Mouse (Mus musculus): ENCODE measurements at regions not wholly inside any gene's neighbourhood (a gene's known extent, or its start where the extent isn't known, plus 50 kb on each side); places are given as distances from the start of the nearest gene placed in this dataset.

DNA sequence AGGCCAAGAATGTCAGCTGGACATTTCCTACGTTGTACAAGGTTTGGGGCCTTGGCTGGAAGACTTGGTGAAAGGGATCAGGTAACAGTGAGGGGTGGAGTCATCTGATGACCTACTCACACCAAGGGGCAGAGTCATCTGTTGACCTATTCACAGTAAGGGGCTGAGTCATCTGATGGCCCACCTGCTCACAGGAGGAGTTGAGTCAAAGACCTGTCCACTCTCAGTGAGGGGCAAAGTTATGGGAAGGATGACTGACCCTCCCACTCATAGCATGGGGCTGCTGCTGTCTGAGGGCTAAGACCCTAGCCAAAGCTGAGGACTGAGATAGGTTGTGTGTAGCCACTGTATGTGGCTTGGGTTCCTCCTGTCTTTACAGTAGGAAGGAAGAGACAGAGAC is 107.2 kb upstream of the Camk1g start:
- 48% methylated on average over 1 of the region's 1 CpGs for WGBS

DNA sequence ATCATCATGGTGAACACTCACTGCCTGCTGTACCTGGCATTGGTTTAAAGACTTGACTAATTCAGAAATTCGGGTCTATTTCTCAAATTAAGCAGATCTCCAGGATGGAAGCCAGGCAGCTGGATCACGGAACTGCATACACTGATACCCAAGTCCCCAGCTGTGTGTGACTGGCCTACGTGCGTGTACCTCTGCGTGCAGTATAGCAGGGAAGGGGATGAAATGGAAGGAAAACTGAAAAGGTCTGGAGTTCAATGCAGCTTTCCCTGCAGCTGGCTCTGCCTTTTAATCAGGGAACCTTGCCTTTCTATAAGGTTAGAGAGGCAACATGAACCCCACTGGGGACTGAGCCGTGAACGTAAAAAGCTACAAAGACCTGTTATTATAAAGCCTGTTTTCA is 106.7 kb upstream of the Camk1g start:
- no peaks in the 10 kb centered on the region for H3K4me1 ChIP-seq (replicated peaks; ENCODE audit: control insufficient read depth, insufficient read depth, low read length)
- H3K27ac ChIP-seq (ENCODE audit: low read depth, low read length): no peak overlapping the region
- no peak overlapping the region for H3K4me3 ChIP-seq (ENCODE audit: low read depth, low read length)
- no peak for ATAC-seq (replicated peaks; ENCODE audit: low FRiP score)
- no peaks in the 10 kb centered on the region for H3K27me3 ChIP-seq (replicated peaks; ENCODE audit: control insufficient read depth, insufficient read depth, low read length)
- H3K9ac ChIP-seq (ENCODE audit: low read depth, low read length): no peak overlapping the region
- no peaks in the 10 kb centered on the region for H3K9me3 ChIP-seq (ENCODE audit: control insufficient read depth, low read length)
- no peak for DNase-seq (ENCODE audit: low spot score)
- H3K36me3 ChIP-seq (ENCODE audit: control insufficient read depth, insufficient read depth, low read length): no peaks in the 10 kb centered on the region
- no peak overlapping the region for H3K4me2 ChIP-seq
- 81% methylated on average over 7 of the region's 7 CpGs for whole genome bisulfite sequencing

More for the DNA sequence above, 107.2 kb upstream of the Camk1g start:
- ATAC-seq (replicated peaks; ENCODE audit: low FRiP score) (no peak), DNase-seq (ENCODE audit: low spot score) (no peak)
- no peak overlapping the region for H3K9ac ChIP-seq (ENCODE audit: low read depth, low read length)
- no peak overlapping the region for H3K4me3 ChIP-seq (ENCODE audit: low read depth, low read length)
- no peaks in the 10 kb centered on the region for H3K27me3 ChIP-seq (replicated peaks; ENCODE audit: control insufficient read depth, insufficient read depth, low read length)
- H3K36me3 ChIP-seq (ENCODE audit: control insufficient read depth, insufficient read depth, low read length): no peaks in the 10 kb centered on the region
- no peaks in the 10 kb centered on the region for H3K4me1 ChIP-seq (replicated peaks; ENCODE audit: control insufficient read depth, insufficient read depth, low read length)
- H3K9me3 ChIP-seq (ENCODE audit: control insufficient read depth, low read length): no peaks in the 10 kb centered on the region
- H3K27ac ChIP-seq (ENCODE audit: low read depth, low read length): no peak overlapping the region
- H3K4me2 ChIP-seq: no peak overlapping the region

DNA sequence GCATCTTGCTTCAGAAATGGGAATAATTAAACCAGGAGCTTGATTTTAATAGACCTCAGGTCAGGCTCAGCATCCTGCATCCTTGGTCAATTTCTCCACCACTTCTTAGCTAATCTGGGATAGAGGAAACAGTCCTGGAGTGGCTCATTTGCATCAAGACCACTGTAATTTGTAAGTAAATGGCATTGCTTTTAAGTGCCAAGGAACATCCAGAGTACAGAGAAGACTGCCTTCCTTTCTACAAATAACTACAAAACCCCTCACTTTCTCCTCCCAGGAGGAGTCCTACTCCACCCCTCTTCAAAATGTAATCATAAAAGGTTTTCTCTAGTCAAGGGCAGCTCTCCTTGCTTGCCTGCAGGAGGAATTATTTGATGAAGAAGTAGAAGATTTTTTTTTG is 96.2 kb upstream of the Camk1g start:
- H3K27me3 ChIP-seq (replicated peaks; ENCODE audit: control insufficient read depth, insufficient read depth, low read length): no peaks in the 10 kb centered on the region
- H3K9ac ChIP-seq (ENCODE audit: low read depth, low read length): no peak overlapping the region
- no peaks in the 10 kb centered on the region for H3K4me1 ChIP-seq (replicated peaks; ENCODE audit: control insufficient read depth, insufficient read depth, low read length)
- no peak overlapping the region for H3K4me2 ChIP-seq
- no peak for DNase-seq (ENCODE audit: low spot score)
- H3K36me3 ChIP-seq (ENCODE audit: control insufficient read depth, insufficient read depth, low read length): no peaks in the 10 kb centered on the region
- H3K4me3 ChIP-seq (ENCODE audit: low read depth, low read length): no peak overlapping the region
- H3K27ac ChIP-seq (ENCODE audit: low read depth, low read length): no peak overlapping the region
- no peaks in the 10 kb centered on the region for H3K9me3 ChIP-seq (ENCODE audit: control insufficient read depth, low read length)
- ATAC-seq (replicated peaks; ENCODE audit: low FRiP score): no peak

DNA sequence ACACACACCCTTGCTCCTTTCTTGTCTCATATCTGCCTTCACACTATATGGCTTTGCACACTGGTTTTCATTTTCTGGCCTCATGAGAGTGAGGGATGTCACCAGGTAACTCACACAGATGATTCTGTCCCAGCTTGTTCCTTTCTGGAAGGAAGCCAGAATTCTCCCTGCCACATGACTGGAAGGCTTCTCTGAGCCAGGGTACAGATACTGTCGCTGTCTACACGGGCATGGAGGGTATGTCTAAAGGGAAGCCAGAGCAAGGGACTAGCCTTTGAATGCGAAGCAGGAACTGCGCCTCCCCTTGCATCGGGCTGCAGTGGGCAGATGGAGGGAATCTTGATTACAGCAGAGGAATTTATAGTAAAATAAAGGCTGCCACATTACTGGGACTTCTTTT is 89.6 kb upstream of the Camk1g start:
- no peak overlapping the region for H3K9ac ChIP-seq (ENCODE audit: low read depth, low read length)

DNA sequence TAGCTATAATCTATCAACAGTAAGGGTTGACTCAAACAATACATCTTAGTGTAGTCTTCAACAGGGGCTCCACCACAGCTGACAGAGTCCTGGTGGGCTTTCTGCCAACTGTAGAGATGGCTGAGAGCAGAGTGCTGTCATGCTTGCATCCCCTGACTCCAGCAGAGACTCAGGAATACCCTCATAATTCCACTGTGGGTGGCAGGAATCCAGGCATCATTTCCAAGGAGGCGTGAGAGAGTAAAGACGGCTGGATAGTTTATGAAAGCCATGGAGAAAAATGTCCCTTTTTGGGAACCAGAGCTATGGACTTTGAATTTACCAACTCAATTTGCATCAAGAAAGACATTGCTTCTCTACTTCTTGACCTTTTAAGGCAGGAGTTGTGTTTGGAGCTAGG is 87.8 kb upstream of the Camk1g start:
- DNase-seq (ENCODE audit: low spot score) (no peak), ATAC-seq (replicated peaks; ENCODE audit: low FRiP score) (no peak)
- Histone ChIP-seq H3K27me3 (replicated peaks; ENCODE audit: control insufficient read depth, insufficient read depth, low read length) (no peaks in the 10 kb centered on the region), H3K27ac (ENCODE audit: low read depth, low read length) (no peak overlapping the region), H3K36me3 (ENCODE audit: control insufficient read depth, insufficient read depth, low read length) (no peaks in the 10 kb centered on the region), H3K4me1 (replicated peaks; ENCODE audit: control insufficient read depth, insufficient read depth, low read length) (no peaks in the 10 kb centered on the region; the same call in 1 of the 2 replicates), H3K9ac (ENCODE audit: low read depth, low read length) (no peak overlapping the region), H3K4me3 (ENCODE audit: low read depth, low read length) (no peak overlapping the region), H3K9me3 (ENCODE audit: control insufficient read depth, low read length) (no peaks in the 10 kb centered on the region), H3K4me2 (no peak overlapping the region)
- WGBS: 83% methylated on average over 2 of the region's 2 CpGs

More for the DNA sequence above, 89.6 kb upstream of the Camk1g start:
- Histone ChIP-seq H3K4me1 (replicated peaks; ENCODE audit: control insufficient read depth, insufficient read depth, low read length) (no peaks in the 10 kb centered on the region; the same call in 1 of the 2 replicates), H3K27ac (ENCODE audit: low read depth, low read length) (no peak overlapping the region), H3K4me2 (no peak overlapping the region), H3K27me3 (replicated peaks; ENCODE audit: control insufficient read depth, insufficient read depth, low read length) (no peaks in the 10 kb centered on the region), H3K9me3 (ENCODE audit: control insufficient read depth, low read length) (no peaks in the 10 kb centered on the region), H3K36me3 (ENCODE audit: control insufficient read depth, insufficient read depth, low read length) (no peaks in the 10 kb centered on the region), H3K4me3 (ENCODE audit: low read depth, low read length) (no peak overlapping the region)
- ATAC-seq (replicated peaks; ENCODE audit: low FRiP score) (no peak), DNase-seq (ENCODE audit: low spot score) (no peak)
- 73% methylated on average over 5 of the region's 5 CpGs for WGBS

DNA sequence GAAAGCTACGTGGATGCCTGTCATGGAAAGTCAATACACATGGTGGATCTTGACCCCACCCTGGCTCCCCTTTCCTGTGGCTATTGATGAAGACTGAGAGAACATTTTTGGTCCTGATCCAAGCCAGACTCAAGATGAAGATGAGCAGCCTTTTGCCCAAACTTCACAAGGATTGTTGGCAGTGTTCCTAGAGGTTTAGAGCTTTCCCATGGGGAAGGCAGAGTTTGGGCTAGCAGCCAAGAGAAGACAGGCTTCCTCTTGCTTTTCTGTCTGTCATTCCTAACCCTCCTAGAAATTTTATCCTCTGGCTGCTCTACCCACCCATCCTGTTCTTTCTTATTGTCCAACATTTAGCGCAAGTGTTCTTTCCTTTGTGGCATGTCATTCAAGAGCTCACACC is 83.6 kb upstream of the Camk1g start:
- H3K4me3 ChIP-seq (ENCODE audit: low read depth, low read length): no peak overlapping the region
- H3K4me1 ChIP-seq (replicated peaks; ENCODE audit: control insufficient read depth, insufficient read depth, low read length): no peaks in the 10 kb centered on the region; the same call in 1 of the 2 replicates
- H3K4me2 ChIP-seq: no peak overlapping the region
- H3K36me3 ChIP-seq (ENCODE audit: control insufficient read depth, insufficient read depth, low read length): no peaks in the 10 kb centered on the region
- H3K27ac ChIP-seq (ENCODE audit: low read depth, low read length): no peak overlapping the region
- no peak overlapping the region for H3K9ac ChIP-seq (ENCODE audit: low read depth, low read length)
- no peaks in the 10 kb centered on the region for H3K27me3 ChIP-seq (replicated peaks; ENCODE audit: control insufficient read depth, insufficient read depth, low read length)
- ATAC-seq (replicated peaks; ENCODE audit: low FRiP score): no peak
- no peaks in the 10 kb centered on the region for H3K9me3 ChIP-seq (ENCODE audit: control insufficient read depth, low read length)
- WGBS: 79% methylated on average over 2 of the region's 2 CpGs
- no peak for DNase-seq (ENCODE audit: low spot score)

DNA sequence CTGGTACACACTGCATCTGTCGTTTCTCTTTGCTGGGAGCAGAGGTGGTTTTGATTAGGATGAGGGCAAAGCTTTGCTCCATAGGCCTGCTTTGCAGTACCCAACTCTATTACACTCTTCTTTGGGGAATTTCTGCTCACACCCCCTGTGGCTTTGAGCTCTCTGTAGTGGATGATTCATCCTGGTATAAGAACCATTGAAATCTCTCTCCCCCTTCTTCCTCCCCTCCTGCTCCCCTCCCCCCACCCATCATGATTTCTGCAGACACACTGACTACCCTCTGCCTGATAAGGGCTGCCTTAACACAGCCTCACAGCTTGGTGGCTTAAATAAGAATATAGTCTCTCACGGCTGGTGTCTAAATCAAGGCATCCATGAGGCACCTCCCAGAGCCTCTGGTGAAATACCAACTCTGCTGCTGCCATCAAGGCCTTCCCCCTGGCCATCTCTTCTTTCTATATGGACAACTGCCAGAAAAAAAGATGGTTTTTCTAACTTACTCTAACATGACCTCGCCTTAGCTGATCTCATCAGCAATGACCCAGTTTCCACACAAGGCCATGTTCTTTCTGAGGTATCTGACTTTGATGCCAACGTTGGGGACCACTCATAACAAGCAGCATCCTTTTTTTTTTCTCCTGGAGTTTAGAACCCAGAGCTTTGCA is 81.5 kb upstream of the Camk1g start:
- ATAC-seq (replicated peaks; ENCODE audit: low FRiP score): no peak
- H3K9me3 ChIP-seq (ENCODE audit: control insufficient read depth, low read length): no peaks in the 10 kb centered on the region
- H3K27ac ChIP-seq (ENCODE audit: low read depth, low read length): no peak overlapping the region
- H3K36me3 ChIP-seq (ENCODE audit: control insufficient read depth, insufficient read depth, low read length): no peaks in the 10 kb centered on the region
- no peak overlapping the region for H3K4me3 ChIP-seq (ENCODE audit: low read depth, low read length)
- H3K27me3 ChIP-seq (replicated peaks; ENCODE audit: control insufficient read depth, insufficient read depth, low read length): no peaks in the 10 kb centered on the region
- DNase-seq (ENCODE audit: low spot score): no peak
- 39% methylated on average over 4 of the region's 4 CpGs for WGBS
- H3K4me1 ChIP-seq (replicated peaks; ENCODE audit: control insufficient read depth, insufficient read depth, low read length): no peaks in the 10 kb centered on the region; the same call in 1 of the 2 replicates
- H3K4me2 ChIP-seq: no peak overlapping the region
- no peak overlapping the region for H3K9ac ChIP-seq (ENCODE audit: low read depth, low read length)

DNA sequence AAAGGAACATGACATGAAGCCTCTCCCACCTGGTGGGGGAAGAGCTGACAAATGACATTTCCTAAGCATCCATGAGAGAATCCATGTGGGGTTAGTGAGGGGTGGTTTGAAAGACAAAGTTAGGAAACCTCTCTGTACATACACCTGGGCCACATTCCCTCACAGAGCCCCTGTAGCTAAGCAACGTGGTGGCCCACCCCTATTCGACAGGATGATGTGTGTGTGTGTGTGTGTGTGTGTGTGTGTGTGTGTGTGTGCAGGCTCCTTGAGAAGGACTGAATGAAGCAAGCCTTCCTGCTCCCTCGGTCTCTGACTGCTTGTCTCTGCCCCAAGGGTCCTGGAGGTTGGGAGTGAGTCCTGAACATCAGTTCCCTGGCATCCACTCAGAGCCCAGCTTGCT is 80.7 kb upstream of the Camk1g start:
- no peak for DNase-seq (ENCODE audit: low spot score)
- H3K36me3 ChIP-seq (ENCODE audit: control insufficient read depth, insufficient read depth, low read length): no peaks in the 10 kb centered on the region
- ATAC-seq (replicated peaks; ENCODE audit: low FRiP score): no peak
- no peak overlapping the region for H3K27ac ChIP-seq (ENCODE audit: low read depth, low read length)
- H3K27me3 ChIP-seq (replicated peaks; ENCODE audit: control insufficient read depth, insufficient read depth, low read length): no peaks in the 10 kb centered on the region
- no peak overlapping the region for H3K4me2 ChIP-seq
- H3K4me1 ChIP-seq (replicated peaks; ENCODE audit: control insufficient read depth, insufficient read depth, low read length): no peaks in the 10 kb centered on the region; the same call in 1 of the 2 replicates
- H3K9ac ChIP-seq (ENCODE audit: low read depth, low read length): no peak overlapping the region
- H3K9me3 ChIP-seq (ENCODE audit: control insufficient read depth, low read length): no peaks in the 10 kb centered on the region
- no peak overlapping the region for H3K4me3 ChIP-seq (ENCODE audit: low read depth, low read length)
- WGBS: 28% methylated on average over 3 of the region's 3 CpGs

DNA sequence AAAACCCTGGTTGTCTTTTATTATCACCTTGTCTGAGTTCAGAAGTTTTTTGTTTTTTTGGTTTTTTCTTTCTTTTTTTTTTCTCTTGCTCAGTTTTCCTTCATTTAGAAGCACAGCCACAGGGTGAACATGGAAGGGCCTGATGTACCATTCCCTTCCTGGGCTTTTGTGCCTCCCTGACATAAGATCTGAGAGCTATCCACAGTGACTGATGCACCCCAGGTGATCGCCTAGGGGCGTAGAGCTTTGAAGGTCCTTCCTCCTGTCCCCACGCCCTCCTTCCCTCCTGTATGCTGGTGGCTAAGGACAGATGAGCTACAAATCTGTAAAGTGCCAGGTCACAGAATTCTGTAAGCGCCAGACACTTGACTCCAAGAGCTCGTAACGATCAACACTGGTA is 80.1 kb upstream of the Camk1g start:
- Histone ChIP-seq H3K4me1 (replicated peaks; ENCODE audit: control insufficient read depth, insufficient read depth, low read length) (no peaks in the 10 kb centered on the region; the same call in 1 of the 2 replicates), H3K4me3 (ENCODE audit: low read depth, low read length) (no peak overlapping the region), H3K4me2 (no peak overlapping the region), H3K27me3 (replicated peaks; ENCODE audit: control insufficient read depth, insufficient read depth, low read length) (no peaks in the 10 kb centered on the region), H3K9me3 (ENCODE audit: control insufficient read depth, low read length) (no peaks in the 10 kb centered on the region), H3K9ac (ENCODE audit: low read depth, low read length) (no peak overlapping the region), H3K27ac (ENCODE audit: low read depth, low read length) (0 out of 2 replicates have a peak overlapping the region, but pooled peaks have one; percentile 43), H3K36me3 (ENCODE audit: control insufficient read depth, insufficient read depth, low read length) (no peaks in the 10 kb centered on the region)
- no peak for DNase-seq (ENCODE audit: low spot score)
- ATAC-seq (replicated peaks; ENCODE audit: low FRiP score): no peak
- 66% methylated on average over 6 of the region's 6 CpGs for WGBS

Measured in liver, embryonic 11.5 days (tissue).